Mouse (Mus musculus) forebrain, embryonic 14.5 days (tissue): ENCODE data around the gene Terb1. TPM values are rescaled to one million over a fixed set of nuclear protein-coding genes. Genes with fewer than 3 reads are reported as not detected.

Experiments used
- ATAC-seq: fragments of 200-750 bp; cut with Nextera tagmentation; 2 replicates; pipeline ENCODE4 v1.8.0; 2017; ENCODE audit warnings: mild to moderate bottlenecking, moderate library complexity
- DNase-seq: peaks from one replicate; pipeline ENCODE4 v3.0.0-alpha.2; 2015; ENCODE audit warnings: low spot score
- H3K27ac ChIP-seq: fragments of 300-500 bp; sonication (generic); 2 replicates; pipeline ENCODE4 v1.5.1; 2014; ENCODE audit warnings: low read depth, mild to moderate bottlenecking, control low read depth, low read length, moderate library complexity
- H3K27me3 ChIP-seq: fragments of 300-500 bp; sonication (generic); replicated peaks from 2 replicates; pipeline ENCODE4 v1.6.1; 2014; ENCODE audit warnings: low read length, control low read depth, mixed read lengths; ENCODE audit not compliant: control insufficient read depth, insufficient read depth
- H3K36me3 ChIP-seq: fragments of 300-500 bp; sonication (generic); 2 replicates; pipeline ENCODE4 v1.6.1; 2014; ENCODE audit warnings: low read length, control low read depth; ENCODE audit not compliant: control insufficient read depth, insufficient read depth
- H3K4me1 ChIP-seq: fragments of 300-500 bp; sonication (generic); 2 replicates; pipeline ENCODE4 v1.6.1; 2014; ENCODE audit warnings: antibody characterized with exemption, low read length, control low read depth; ENCODE audit not compliant: control insufficient read depth, insufficient read depth
- H3K4me2 ChIP-seq: fragments of 300-500 bp; sonication (generic); 2 replicates; pipeline ENCODE4 v1.6.1; 2014; ENCODE audit warnings: mild to moderate bottlenecking, control low read depth, low read length
- H3K4me3 ChIP-seq: fragments of 300-500 bp; sonication (generic); 2 replicates; pipeline ENCODE4 v1.5.1; 2014; ENCODE audit warnings: low read depth, low read length, control low read depth
- H3K9ac ChIP-seq: fragments of 300-500 bp; sonication (generic); 2 replicates; pipeline ENCODE4 v1.6.1; 2014; ENCODE audit warnings: mild to moderate bottlenecking, low read length, control low read depth, moderate library complexity
- H3K9me3 ChIP-seq: fragments of 300-500 bp; sonication (generic); replicated peaks from 2 replicates; pipeline ENCODE4 v1.6.1; 2016; ENCODE audit warnings: low read length, control low read depth, mixed read lengths; ENCODE audit not compliant: control insufficient read depth
- WGBS: fragments of 180-500 bp; shearing (Covaris S2); extraction: QIAGEN DNeasy Blood & Tissue Kit; methylation state at CpG from one replicate; pipeline ENCODE4 v1.1.7; 2014; 5-methylcytosine and 5-hydroxymethylcytosine counted together
- polyA plus RNA-seq: library from polyadenylated mRNA; unstranded; fragments of >200 nt; fragmentation: Nextera tagmentation; extraction: Ambion mirVana; gene quantifications from 2 replicates; pipeline ENCODE4 v1.2.1, GENCODE M21; 2014

The Terb1 gene
- polyA plus RNA-seq, 1 experiment from 2014 or later: 0.15 TPM

- peak; percentile 90 for ATAC-seq
- no peaks in the 10 kb centered on the region for H3K9me3 ChIP-seq
- H3K9ac ChIP-seq: peak within 1 kb of the TSS; percentile 98
- H3K27me3 ChIP-seq: no peaks in the 10 kb centered on the region
- peak within 1 kb of the TSS; percentile 96 for H3K4me3 ChIP-seq
- H3K4me2 ChIP-seq: peak within 1 kb of the TSS; percentile 93
- peak; percentile 92 for DNase-seq
- WGBS: under 1% methylated on average over 74 of the region's 75 CpGs
- peaks cover 10% of the 10 kb centered on the region for H3K4me1 ChIP-seq
- H3K27ac ChIP-seq: peak within 1 kb of the TSS; percentile 89
- peaks cover 32% of the 10 kb centered on the region for H3K36me3 ChIP-seq
These were observed 67.2 kb downstream of the Terb1 start, which contains the start of gene Dync1li2 for GRCm38 (mm10) chr8:104442299-104443124. Dync1li2 (minus strand) TSS chr8:104443047.

- no peak overlapping the region for H3K27ac ChIP-seq
- H3K9ac ChIP-seq: peak overlapping the region; percentile 98
- peak overlapping the region; percentile 96 for H3K4me3 ChIP-seq
- 63% methylated on average over 7 of the region's 7 CpGs for WGBS
- no peak for DNase-seq
- no peaks in the 10 kb centered on the region for H3K27me3 ChIP-seq
- H3K36me3 ChIP-seq: peaks cover 41% of the 10 kb centered on the region
- peaks cover 10% of the 10 kb centered on the region for H3K4me1 ChIP-seq
- no peaks in the 10 kb centered on the region for H3K9me3 ChIP-seq
- no peak for ATAC-seq
- peak overlapping the region; percentile 93 for H3K4me2 ChIP-seq
These were observed 68.1 kb downstream of the Terb1 start for GRCm38 (mm10) chr8:104441613-104442012.

GRCm38 (mm10) chr8:104439461-104439860 is 70.2 kb downstream of the Terb1 start:
- H3K36me3 ChIP-seq: peaks cover 60% of the 10 kb centered on the region

GRCm38 (mm10) chr8:104437494-104438135 is 72.1 kb downstream of the Terb1 start:
- H3K4me1 ChIP-seq: peaks cover 19% of the 10 kb centered on the region
- no peaks in the 10 kb centered on the region for H3K9me3 ChIP-seq
- no peak for DNase-seq
- no peak overlapping the region for H3K4me2 ChIP-seq
- no peaks in the 10 kb centered on the region for H3K27me3 ChIP-seq
- WGBS: 90% methylated on average over 13 of the region's 13 CpGs
- no peak overlapping the region for H3K4me3 ChIP-seq
- no peak for ATAC-seq
- H3K36me3 ChIP-seq: peaks cover 79% of the 10 kb centered on the region
- H3K27ac ChIP-seq: no peak overlapping the region
- no peak overlapping the region for H3K9ac ChIP-seq

More at GRCm38 (mm10) chr8:104439461-104439860, 70.2 kb downstream of the Terb1 start:
- no peak for DNase-seq
- H3K27ac ChIP-seq: no peak overlapping the region
- peaks cover 19% of the 10 kb centered on the region for H3K4me1 ChIP-seq
- H3K4me3 ChIP-seq: no peak overlapping the region
- no peaks in the 10 kb centered on the region for H3K27me3 ChIP-seq
- no peaks in the 10 kb centered on the region for H3K9me3 ChIP-seq
- no peak overlapping the region for H3K9ac ChIP-seq
- H3K4me2 ChIP-seq: no peak overlapping the region
- no peak for ATAC-seq
- 97% methylated on average over 8 of the region's 8 CpGs for WGBS

- Histone ChIP-seq H3K4me1 (peaks cover 18% of the 10 kb centered on the region), H3K27me3 (no peaks in the 10 kb centered on the region), H3K4me3 (no peak overlapping the region), H3K27ac (peak overlapping the region; percentile 84), H3K9me3 (no peaks in the 10 kb centered on the region), H3K9ac (peak overlapping the region; percentile 45; the same call in 1 of the 2 replicates), H3K4me2 (no peak overlapping the region), H3K36me3 (peaks cover 89% of the 10 kb centered on the region)
- ATAC-seq (no peak), DNase-seq (no peak)
- WGBS: 91% methylated on average over 4 of the region's 4 CpGs
These were observed 73.1 kb downstream of the Terb1 start for GRCm38 (mm10) chr8:104436591-104436990.

- WGBS: 7% methylated on average over 12 of the region's 12 CpGs
- Histone ChIP-seq H3K4me2 (peak overlapping the region; percentile 35), H3K9me3 (no peaks in the 10 kb centered on the region), H3K36me3 (peaks cover 92% of the 10 kb centered on the region), H3K27ac (peak overlapping the region; percentile 84), H3K4me3 (0 out of 2 replicates have a peak overlapping the region, but pooled peaks have one; percentile 0), H3K4me1 (peaks cover 12% of the 10 kb centered on the region), H3K9ac (peak overlapping the region; percentile 45; the same call in 1 of the 2 replicates), H3K27me3 (no peaks in the 10 kb centered on the region)
- peak; percentile 98 for DNase-seq
- peak; percentile 99 for ATAC-seq
These were observed 73.7 kb downstream of the Terb1 start for GRCm38 (mm10) chr8:104436038-104436437.

- ATAC-seq (no peak), DNase-seq (no peak)
- H3K9ac ChIP-seq: no peak overlapping the region
- H3K4me3 ChIP-seq: no peak overlapping the region
- H3K4me2 ChIP-seq: no peak overlapping the region
- no peaks in the 10 kb centered on the region for H3K9me3 ChIP-seq
- WGBS: 83% methylated on average over 18 of the region's 18 CpGs
- H3K27ac ChIP-seq: no peak overlapping the region
- peaks cover 95% of the 10 kb centered on the region for H3K36me3 ChIP-seq
- peaks cover 9% of the 10 kb centered on the region for H3K4me1 ChIP-seq
- no peaks in the 10 kb centered on the region for H3K27me3 ChIP-seq
These were observed 74.8 kb downstream of the Terb1 start for GRCm38 (mm10) chr8:104434826-104435354.

GRCm38 (mm10) chr8:104434275-104434674 is 75.4 kb downstream of the Terb1 start:
- no peak for ATAC-seq
- no peaks in the 10 kb centered on the region for H3K9me3 ChIP-seq

More at GRCm38 (mm10) chr8:104434275-104434674, 75.4 kb downstream of the Terb1 start:
- no peaks in the 10 kb centered on the region for H3K27me3 ChIP-seq
- H3K4me2 ChIP-seq: no peak overlapping the region
- H3K4me3 ChIP-seq: no peak overlapping the region
- peaks cover 95% of the 10 kb centered on the region for H3K36me3 ChIP-seq
- DNase-seq: no peak
- no peak overlapping the region for H3K27ac ChIP-seq
- H3K9ac ChIP-seq: no peak overlapping the region
- WGBS: 80% methylated on average over 4 of the region's 4 CpGs
- H3K4me1 ChIP-seq: peaks cover 9% of the 10 kb centered on the region
